Mouse (Mus musculus) limb, embryonic 14.5 days (tissue): ENCODE measurements at regions not wholly inside any gene's neighbourhood (a gene's known extent, or its start where the extent isn't known, plus 50 kb on each side); places are given as distances from the start of the nearest gene placed in this dataset.
A peak's percentile ranks its signal among the peaks of the same experiment; 100 is the strongest.

ENCODE experiments used
- ATAC-seq: fragments of 200-750 bp; cut with Nextera tagmentation; 2 replicates; pipeline ENCODE4 v1.8.0; 2017; ENCODE audit warnings: low read depth, moderate number of reproducible peaks, moderate TSS enrichment; ENCODE audit not compliant: low FRiP score
- DNase-seq: peaks from one replicate; pipeline ENCODE4 v3.0.0-alpha.2; 2015; ENCODE audit warnings: low spot score
- H3K27ac ChIP-seq: fragments of 300-500 bp; sonication (generic); replicated peaks from 2 replicates; pipeline ENCODE4 v1.5.1; 2014; ENCODE audit warnings: low read depth, mild to moderate bottlenecking, low read length, moderate library complexity, mixed read lengths
- H3K27me3 ChIP-seq: fragments of 300-500 bp; sonication (generic); 2 replicates; pipeline ENCODE4 v1.6.1; 2014; ENCODE audit warnings: low read length, mixed read lengths; ENCODE audit not compliant: control insufficient read depth, insufficient read depth
- H3K36me3 ChIP-seq: fragments of 300-500 bp; sonication (generic); 2 replicates; pipeline ENCODE4 v1.6.1; 2014; ENCODE audit warnings: mild to moderate bottlenecking, low read length, moderate library complexity, mixed read lengths; ENCODE audit not compliant: control insufficient read depth, insufficient read depth
- H3K4me1 ChIP-seq: fragments of 300-500 bp; sonication (generic); 2 replicates; pipeline ENCODE4 v1.6.1; 2014; ENCODE audit warnings: antibody characterized with exemption, low read length, mixed read lengths; ENCODE audit not compliant: control insufficient read depth, insufficient read depth
- H3K4me2 ChIP-seq: fragments of 300-500 bp; sonication (generic); replicated peaks from 2 replicates; pipeline ENCODE4 v1.6.1; 2014; ENCODE audit warnings: low read depth, mild to moderate bottlenecking, low read length, moderate library complexity; ENCODE audit not compliant: severe bottlenecking
- H3K4me3 ChIP-seq: fragments of 300-500 bp; sonication (generic); replicated peaks from 2 replicates; pipeline ENCODE4 v1.5.1; 2014; ENCODE audit warnings: low read length
- H3K9ac ChIP-seq: fragments of 300-500 bp; sonication (generic); 2 replicates; pipeline ENCODE4 v1.6.1; 2014; ENCODE audit warnings: mild to moderate bottlenecking, low read depth, low read length, moderate library complexity; ENCODE audit not compliant: severe bottlenecking
- H3K9me3 ChIP-seq: fragments of 300-500 bp; sonication (generic); 2 replicates; pipeline ENCODE4 v1.6.1; 2016; ENCODE audit warnings: low read length; ENCODE audit not compliant: control insufficient read depth
- POLR2A ChIP-seq: fragments of 200-500 bp; IDR thresholded peaks from 2 replicates; pipeline ENCODE4 v1.8.0; 2012; ENCODE audit warnings: inconsistent platforms, mild to moderate bottlenecking, moderate library complexity, borderline replicate concordance; ENCODE audit not compliant: insufficient read depth, insufficient read length; ENCODE audit errors: extremely low read depth
- WGBS: fragments of 180-500 bp; shearing (Covaris S2); extraction: QIAGEN DNeasy Blood & Tissue Kit; methylation state at CpG from one replicate; pipeline ENCODE4 v1.1.7; 2014; 5-methylcytosine and 5-hydroxymethylcytosine counted together

DNA sequence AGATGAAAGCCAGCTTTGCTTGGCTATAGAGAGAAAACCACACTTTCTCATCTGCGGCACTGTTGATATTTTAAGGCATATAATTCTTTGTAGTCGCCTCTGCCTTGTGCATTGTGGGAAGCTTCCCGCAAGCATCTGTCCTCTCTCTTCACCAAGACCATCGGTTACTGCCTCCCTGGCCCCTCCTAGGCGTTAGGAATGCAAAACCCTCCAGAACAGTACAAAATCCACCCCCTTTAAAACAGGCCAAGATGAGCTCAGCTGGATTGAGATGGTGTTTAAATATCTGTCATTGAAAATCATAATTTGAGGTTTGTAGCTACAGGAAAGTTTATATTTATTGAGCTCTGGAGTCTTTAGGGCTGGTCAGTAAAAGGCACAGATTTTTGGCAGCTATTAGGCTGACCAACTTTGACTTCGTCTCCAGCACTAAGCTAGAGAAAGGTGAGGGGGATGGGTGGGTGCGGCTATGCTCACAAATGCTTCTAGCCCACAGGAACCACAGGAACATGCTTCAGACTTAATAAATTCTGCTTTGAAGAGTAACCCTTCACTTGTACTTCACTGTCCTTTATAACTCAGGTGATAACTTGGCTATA lies 856.7 kb upstream of the Adgrl2 start:
- WGBS: 47% methylated on average over 7 of the region's 7 CpGs
- Histone ChIP-seq H3K4me2 (no peak overlapping the region), H3K27me3 (no peaks in the 10 kb centered on the region), H3K27ac (no peak overlapping the region), H3K9me3 (no peaks in the 10 kb centered on the region), H3K4me1 (peaks cover 27% of the 10 kb centered on the region), H3K9ac (no peak overlapping the region), H3K36me3 (no peaks in the 10 kb centered on the region), H3K4me3 (no peak overlapping the region)
- no peak for TF ChIP-seq POLR2A
- no peak for DNase-seq
- ATAC-seq: no peak

DNA sequence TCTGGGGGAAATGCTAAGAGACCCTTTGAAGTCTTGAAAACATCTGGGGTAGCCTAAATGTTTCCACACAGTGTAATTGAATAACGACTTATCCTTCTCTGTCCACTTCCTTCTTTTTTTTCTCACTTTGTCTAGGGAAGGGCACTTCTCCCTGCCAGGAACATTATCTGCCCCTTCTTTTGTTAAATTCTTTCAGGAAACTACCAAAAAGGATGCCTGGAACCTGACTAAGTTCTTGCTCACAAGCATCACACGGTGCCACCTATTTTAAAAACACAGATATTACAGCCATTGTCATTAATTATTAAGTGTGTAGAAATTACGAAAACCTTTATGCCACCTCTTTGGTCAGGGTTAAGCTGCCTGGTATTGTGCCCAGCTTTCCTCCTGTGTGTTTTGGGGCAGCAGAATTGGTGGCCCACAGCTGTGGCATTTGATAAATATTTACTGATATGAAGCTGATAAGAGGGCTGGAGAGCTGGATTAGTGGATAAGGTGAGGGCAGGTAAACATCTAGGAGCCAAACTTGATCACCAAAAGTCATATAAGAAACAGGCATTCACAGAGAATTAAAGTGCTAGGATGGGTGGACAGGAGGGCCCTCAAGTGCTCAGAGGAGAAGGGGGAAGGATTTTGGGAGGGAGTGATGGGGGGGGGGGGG lies 855.6 kb upstream of the Adgrl2 start:
- 33% methylated on average over 3 of the region's 3 CpGs for WGBS
- Histone ChIP-seq H3K4me1 (peaks cover 27% of the 10 kb centered on the region), H3K27me3 (no peaks in the 10 kb centered on the region), H3K27ac (no peak overlapping the region), H3K4me2 (peak overlapping the region; percentile 53; the same call in 1 of the 2 replicates), H3K9ac (no peak overlapping the region), H3K36me3 (no peaks in the 10 kb centered on the region), H3K9me3 (no peaks in the 10 kb centered on the region), H3K4me3 (no peak overlapping the region)
- no peak for TF ChIP-seq POLR2A
- ATAC-seq: no peak
- no peak for DNase-seq

DNA sequence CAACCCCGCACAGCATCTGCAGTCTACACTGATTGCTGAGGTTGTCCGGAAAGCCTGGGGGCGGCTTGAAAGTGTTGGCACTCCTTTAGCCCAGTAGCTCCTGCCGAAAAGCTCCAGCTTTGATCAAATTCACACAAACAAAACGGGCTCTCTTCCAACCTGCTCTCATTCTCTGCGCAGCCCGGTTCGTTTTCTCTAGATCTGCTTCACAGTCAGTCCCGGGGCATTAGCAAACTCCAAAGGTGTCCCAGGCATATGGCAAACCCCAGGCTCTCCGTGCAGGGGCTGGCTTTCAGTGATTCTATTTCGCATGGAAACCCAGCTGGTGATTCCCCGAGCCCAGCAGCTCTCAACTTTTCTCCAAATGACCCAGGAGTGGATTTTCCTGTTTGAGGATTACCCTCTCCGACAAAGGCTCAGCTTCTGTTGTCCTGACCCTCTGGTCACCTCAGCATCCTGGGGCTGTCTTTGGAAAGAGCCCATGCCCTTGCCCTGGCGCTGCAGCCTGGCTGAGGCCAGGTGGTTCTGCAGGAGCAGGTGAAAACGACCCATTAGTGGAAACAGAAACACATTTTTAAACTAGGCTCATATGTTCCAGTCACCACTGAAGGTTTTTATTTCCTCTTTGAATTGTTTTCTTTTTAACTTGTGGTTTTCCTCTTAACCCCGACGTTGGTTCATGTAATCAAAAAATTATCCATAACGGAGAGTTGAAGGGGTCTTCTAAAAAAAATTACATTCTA lies 854.9 kb upstream of the Adgrl2 start:
- H3K36me3 ChIP-seq: no peaks in the 10 kb centered on the region
- DNase-seq: no peak
- H3K27me3 ChIP-seq: no peaks in the 10 kb centered on the region
- H3K4me2 ChIP-seq: peak overlapping the region; percentile 53
- H3K9ac ChIP-seq: peak overlapping the region; percentile 21; the same call in 1 of the 2 replicates
- no peaks in the 10 kb centered on the region for H3K9me3 ChIP-seq
- H3K27ac ChIP-seq: no peak overlapping the region
- WGBS: 2% methylated on average over 18 of the region's 18 CpGs
- ATAC-seq: no peak
- peak overlapping the region; percentile 21 for H3K4me3 ChIP-seq
- TF ChIP-seq POLR2A: no peak
- peaks cover 27% of the 10 kb centered on the region for H3K4me1 ChIP-seq

DNA sequence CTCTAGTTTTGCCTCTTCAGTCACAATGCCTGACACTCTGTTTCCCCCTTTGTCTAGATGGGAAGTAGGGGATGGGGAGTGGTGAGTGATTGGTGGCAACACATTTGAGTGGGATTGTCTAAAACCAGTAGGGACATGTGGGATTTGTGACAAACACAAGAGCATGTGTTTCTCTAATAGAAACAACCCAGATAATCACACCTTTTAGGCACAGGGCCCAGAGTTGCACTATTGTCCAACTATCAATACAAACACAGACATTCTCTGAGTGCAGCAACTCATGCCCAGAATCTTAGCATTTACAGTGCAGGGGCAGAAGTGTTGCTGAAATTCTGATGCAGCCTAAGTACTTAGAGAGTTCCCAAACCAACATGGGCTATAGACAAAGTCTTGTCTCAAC lies 847.6 kb upstream of the Adgrl2 start:
- Histone ChIP-seq H3K9me3 (no peaks in the 10 kb centered on the region), H3K27ac (no peak overlapping the region), H3K4me2 (no peak overlapping the region), H3K36me3 (no peaks in the 10 kb centered on the region), H3K27me3 (no peaks in the 10 kb centered on the region), H3K9ac (no peak overlapping the region), H3K4me3 (no peak overlapping the region), H3K4me1 (no peaks in the 10 kb centered on the region)
- no peak for DNase-seq
- no peak for ATAC-seq
- TF ChIP-seq POLR2A: no peak

DNA sequence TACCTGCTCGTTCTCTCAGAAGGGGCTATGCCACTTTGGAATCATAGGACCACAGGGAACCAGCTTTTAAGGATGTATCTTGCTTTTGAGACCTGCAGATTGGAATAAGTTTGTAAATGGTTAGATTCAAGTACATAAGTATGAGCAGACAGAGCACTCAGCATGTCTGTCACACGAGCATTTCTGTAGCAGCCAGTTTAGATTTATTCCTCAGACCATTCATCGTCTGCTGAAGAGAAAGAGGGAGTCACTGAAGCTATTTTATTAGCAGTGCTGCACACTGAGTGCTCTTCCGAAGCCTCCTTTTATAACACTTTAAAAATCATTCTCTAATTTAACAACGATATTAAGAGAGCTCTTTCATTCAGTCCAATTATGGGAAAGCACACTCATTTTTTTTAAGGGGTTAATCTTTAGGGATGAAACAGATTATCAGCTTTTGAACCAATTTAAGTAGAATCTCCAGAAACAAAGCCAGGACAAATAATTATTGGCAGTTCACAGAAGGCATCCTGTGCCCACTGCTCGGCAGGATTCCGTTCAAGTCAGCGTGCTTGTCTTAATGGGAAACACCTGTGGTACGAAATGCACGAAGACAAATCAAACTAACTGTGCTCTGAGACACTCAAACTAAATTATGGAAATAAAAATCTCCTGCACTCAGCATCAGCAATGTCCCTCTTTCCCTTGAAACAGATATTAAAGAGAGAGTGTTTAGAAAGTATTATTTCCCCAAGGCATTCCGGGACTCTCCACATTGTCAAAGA lies 846.3 kb upstream of the Adgrl2 start:
- Histone ChIP-seq H3K9ac (no peak overlapping the region), H3K36me3 (no peaks in the 10 kb centered on the region), H3K27ac (no peak overlapping the region), H3K4me2 (no peak overlapping the region; the same call in 1 of the 2 replicates), H3K9me3 (no peaks in the 10 kb centered on the region), H3K4me1 (no peaks in the 10 kb centered on the region), H3K27me3 (no peaks in the 10 kb centered on the region), H3K4me3 (no peak overlapping the region)
- DNase-seq (no peak), ATAC-seq (no peak)
- no peak for TF ChIP-seq POLR2A
- WGBS: 18% methylated on average over 11 of the region's 11 CpGs
